Comparison of ENCODE assay signal across 10 mouse cellular contexts in genomic region chr8:70646775-70647174, GRCm38 (mm10). TPM values are rescaled to one million over a fixed set of nuclear protein-coding genes. Genes with fewer than 3 reads are reported as not detected.
DNase-seq lines count a peak whose midpoint lies in the region; ATAC-seq and TF ChIP-seq lines count a peak whose summit lies in the region.
"Had no signal": no experiment of that assay in that cellular context is flagged by ENCODE, and none has a peak within 500 bp of the region (broad histone marks: within the 10 kb centered on the region; RNA-seq: fewer than 3 reads in every experiment).

No protein-coding gene starts in this region.

- peaks cover 29% of the 10 kb centered on the region for H3K36me3 ChIP-seq in heart, embryonic 14.5 days (ENCODE audit: control insufficient read depth, insufficient read depth, low read length)
- H3K36me3 ChIP-seq in midbrain, embryonic 14.5 days (ENCODE audit: control insufficient read depth, insufficient read depth, low read length): peaks cover 18% of the 10 kb centered on the region
- H3K36me3 ChIP-seq in midbrain, postnatal 0 days (ENCODE audit: insufficient read depth, low read length): peaks cover 16% of the 10 kb centered on the region

- H3K27ac ChIP-seq in heart, embryonic 14.5 days (replicated peaks in 1 of 2; ENCODE audit: control insufficient read depth in 1 of 2, insufficient read depth in 1 of 2, low read depth in 2 of 2, low read length in 2 of 2): peak overlapping the region; percentile 1 to 89
- H3K27ac ChIP-seq in midbrain, embryonic 14.5 days (replicated peaks; ENCODE audit: low read depth, low read length): no peak overlapping the region
- H3K27ac ChIP-seq in midbrain, postnatal 0 days (ENCODE audit: low read depth, low read length): no peak overlapping the region
- H3K27ac ChIP-seq in brown adipose tissue, adult 24 weeks (replicated peaks; ENCODE audit: low read depth, low read length): peak overlapping the region; percentile 88

- peak overlapping the region; percentile 1; the same call in 1 of the 2 replicates for H3K9ac ChIP-seq in heart, embryonic 14.5 days (ENCODE audit: low read length)
- 0 out of 2 replicates have a peak overlapping the region, but pooled peaks have one; percentile 17 for H3K9ac ChIP-seq in midbrain, embryonic 14.5 days (replicated peaks; ENCODE audit: low read length)
- H3K9ac ChIP-seq in midbrain, postnatal 0 days (replicated peaks; ENCODE audit: low read length, poor library complexity, severe bottlenecking): no peak overlapping the region

- H3K4me3 ChIP-seq in heart, embryonic 14.5 days (ENCODE audit: control insufficient read depth in 1 of 2, insufficient read depth in 1 of 2, low read depth in 1 of 2, low read length in 2 of 2): no peak overlapping the region
- no peak overlapping the region for H3K4me3 ChIP-seq in midbrain, embryonic 14.5 days (replicated peaks; ENCODE audit: low read depth, low read length)
- no peak overlapping the region for H3K4me3 ChIP-seq in midbrain, postnatal 0 days (ENCODE audit: low read depth, low read length)
- no peak overlapping the region for H3K4me3 ChIP-seq in brown adipose tissue, adult 24 weeks (ENCODE audit: insufficient read depth, low read depth, low read length)

- no peak for DNase-seq in heart, postnatal 4 days
- no peak for DNase-seq in midbrain, embryonic 14.5 days
- DNase-seq in midbrain, postnatal 0 days (ENCODE audit: low spot score): no peak
- no peak for DNase-seq in embryo, embryonic 10.5 days (ENCODE audit: low spot score)
- no peak for DNase-seq in urinary bladder, postnatal 14 days (ENCODE audit: low spot score)
- DNase-seq: spleen, adult 18-20 months; thymus, adult 18-20 months had no signal

- peaks cover 40 to 50% of the 10 kb centered on the region in 2 experiments for H3K4me1 ChIP-seq in heart, embryonic 14.5 days (ENCODE audit: control insufficient read depth in 2 of 2, insufficient read depth in 2 of 2, low read length in 2 of 2)
- H3K4me1 ChIP-seq in midbrain, embryonic 14.5 days (ENCODE audit: control insufficient read depth, insufficient read depth, low read length): 0 out of 2 replicates have a peak, but pooled peaks cover 14% of the 10 kb centered on the region
- H3K4me1 ChIP-seq in midbrain, postnatal 0 days (ENCODE audit: insufficient read depth, low read length): no peaks in the 10 kb centered on the region
- H3K4me1 ChIP-seq in brown adipose tissue, adult 24 weeks (ENCODE audit: control insufficient read depth, insufficient read depth, insufficient read length, low read length): peaks cover 40% of the 10 kb centered on the region

- no peak for ATAC-seq in heart, embryonic 14.5 days (ENCODE audit: insufficient number of reproducible peaks, insufficient read depth, low FRiP score, low read depth)
- no peak for ATAC-seq in midbrain, embryonic 14.5 days (ENCODE audit: low FRiP score, low TSS enrichment)
- ATAC-seq in midbrain, postnatal 0 days (ENCODE audit: low FRiP score): no peak

- TF ChIP-seq CTCF in midbrain, postnatal 0 days (IDR thresholded peaks at IDR 0.05): no peak

- H3K4me2 ChIP-seq in heart, embryonic 14.5 days (ENCODE audit: low read length): no peak overlapping the region
- no peak overlapping the region for H3K4me2 ChIP-seq in midbrain, embryonic 14.5 days (ENCODE audit: low read length)
- H3K4me2 ChIP-seq in midbrain, postnatal 0 days (ENCODE audit: low read depth, low read length, poor library complexity, severe bottlenecking): no peak overlapping the region

- no peaks in the 10 kb centered on the region for H3K9me3 ChIP-seq in heart, embryonic 14.5 days (ENCODE audit: control insufficient read depth, low read length)
- no peaks in the 10 kb centered on the region for H3K9me3 ChIP-seq in midbrain, embryonic 14.5 days (ENCODE audit: control insufficient read depth, low read length)
- no peaks in the 10 kb centered on the region for H3K9me3 ChIP-seq in midbrain, postnatal 0 days (ENCODE audit: low read length)

- no peaks in the 10 kb centered on the region for H3K27me3 ChIP-seq in heart, embryonic 14.5 days (ENCODE audit: control insufficient read depth, insufficient read depth, low read length)
- H3K27me3 ChIP-seq in midbrain, embryonic 14.5 days (ENCODE audit: control insufficient read depth, insufficient read depth, low read length): no peaks in the 10 kb centered on the region
- H3K27me3 ChIP-seq in midbrain, postnatal 0 days (ENCODE audit: insufficient read depth, low read length): no peaks in the 10 kb centered on the region

RNA-seq across cellular contexts. Expression of gene Pgpep1, which starts 13.4 kb away (rescaled TPM):
- polyA plus RNA-seq in heart, embryonic 14.5 days (2014; fragmentation: Nextera tagmentation; extraction: Ambion mirVana): 39.7 and 46.6 TPM in 2 replicates
- total RNA-seq in heart, postnatal 4 days (2021): 10 to 100 TPM; 32.2 to 38.4 TPM
- polyA plus RNA-seq in midbrain, embryonic 14.5 days (2014; fragmentation: Nextera tagmentation; extraction: Ambion mirVana): 86.9 and 95.8 TPM in 2 replicates
- 40.2 and 60.6 TPM in 2 replicates for total RNA-seq in midbrain, postnatal 0 days (2014; rRNA removed)
- polyA plus RNA-seq in midbrain, postnatal 0 days (2015; fragmentation: Nextera tagmentation; extraction: Ambion mirVana): 37.6 and 50.6 TPM in 2 replicates
- 31.0 and 37.7 TPM in 2 replicates for polyA plus RNA-seq in brown adipose tissue, adult 24 weeks (2012; ENCODE audit: insufficient read depth, insufficient read length, missing spikeins)

RNA-seq across cellular contexts. Expression of gene Gdf15, which starts 14.5 kb away (rescaled TPM):
- polyA plus RNA-seq in heart, embryonic 14.5 days (2014; fragmentation: Nextera tagmentation; extraction: Ambion mirVana): 1.1 TPM in 2 replicates
- total RNA-seq in heart, postnatal 4 days (2021): 1 to 10 TPM; 2.7 to 3.5 TPM
- 0.16 and 0.20 TPM in 2 replicates for polyA plus RNA-seq in midbrain, embryonic 14.5 days (2014; fragmentation: Nextera tagmentation; extraction: Ambion mirVana)
- total RNA-seq in midbrain, postnatal 0 days (2014; rRNA removed): 0.22 and 1.8 TPM in 2 replicates
- polyA plus RNA-seq in midbrain, postnatal 0 days (2015; fragmentation: Nextera tagmentation; extraction: Ambion mirVana): 0.26 and 0.32 TPM in 2 replicates
- polyA plus RNA-seq in brown adipose tissue, adult 24 weeks (2012; ENCODE audit: insufficient read depth, insufficient read length, missing spikeins): 1.7 TPM in 2 replicates
- total RNA-seq: left cerebral cortex, postnatal 10 days had no signal

RNA-seq across cellular contexts. Expression of gene Lsm4, which starts 26.3 kb away (rescaled TPM):
- polyA plus RNA-seq in heart, embryonic 14.5 days (2014; fragmentation: Nextera tagmentation; extraction: Ambion mirVana): 316 and 334 TPM in 2 replicates
- total RNA-seq in heart, postnatal 4 days (2021): 100 to 1,000 TPM; 107 to 120 TPM
- 175 and 201 TPM in 2 replicates for polyA plus RNA-seq in midbrain, embryonic 14.5 days (2014; fragmentation: Nextera tagmentation; extraction: Ambion mirVana)
- total RNA-seq in midbrain, postnatal 0 days (2014; rRNA removed): 140 and 312 TPM in 2 replicates
- polyA plus RNA-seq in midbrain, postnatal 0 days (2015; fragmentation: Nextera tagmentation; extraction: Ambion mirVana): 157 and 169 TPM in 2 replicates
- 89.4 and 121 TPM in 2 replicates for polyA plus RNA-seq in brown adipose tissue, adult 24 weeks (2012; ENCODE audit: insufficient read depth, insufficient read length, missing spikeins)

RNA-seq across cellular contexts. Expression of gene Lrrc25, which starts 30.8 kb away (rescaled TPM):
- polyA plus RNA-seq in heart, embryonic 14.5 days (2014; fragmentation: Nextera tagmentation; extraction: Ambion mirVana): 1.3 and 3.2 TPM in 2 replicates
- 1 to 10 TPM; 1.1 to 1.5 TPM for total RNA-seq in heart, postnatal 4 days (2021)
- 0.34 and 1.1 TPM in 2 replicates for polyA plus RNA-seq in midbrain, embryonic 14.5 days (2014; fragmentation: Nextera tagmentation; extraction: Ambion mirVana)
- 1.8 and 2.2 TPM in 2 replicates for total RNA-seq in midbrain, postnatal 0 days (2014; rRNA removed)
- polyA plus RNA-seq in midbrain, postnatal 0 days (2015; fragmentation: Nextera tagmentation; extraction: Ambion mirVana): 0.74 and 1.4 TPM in 2 replicates
- polyA plus RNA-seq in brown adipose tissue, adult 24 weeks (2012; ENCODE audit: insufficient read depth, insufficient read length, missing spikeins): 2.0 TPM in 2 replicates

RNA-seq across cellular contexts. Expression of gene Ssbp4, which starts 38.1 kb away (rescaled TPM):
- 83.7 and 85.8 TPM in 2 replicates for polyA plus RNA-seq in heart, embryonic 14.5 days (2014; fragmentation: Nextera tagmentation; extraction: Ambion mirVana)
- 10 to 100 TPM; 73.8 to 78.5 TPM for total RNA-seq in heart, postnatal 4 days (2021)
- 172 and 213 TPM in 2 replicates for polyA plus RNA-seq in midbrain, embryonic 14.5 days (2014; fragmentation: Nextera tagmentation; extraction: Ambion mirVana)
- 279 and 392 TPM in 2 replicates for total RNA-seq in midbrain, postnatal 0 days (2014; rRNA removed)
- polyA plus RNA-seq in midbrain, postnatal 0 days (2015; fragmentation: Nextera tagmentation; extraction: Ambion mirVana): 230 and 247 TPM in 2 replicates
- 29.6 and 45.0 TPM in 2 replicates for polyA plus RNA-seq in brown adipose tissue, adult 24 weeks (2012; ENCODE audit: insufficient read depth, insufficient read length, missing spikeins)

Comparison
In these comparisons a context has a peak if more than half of its experiments do, and no peak if none do; other contexts are left out.
1. H3K27ac ChIP-seq: peak in heart, embryonic 14.5 days (2 of 2) and brown adipose tissue, adult 24 weeks (single experiment); none in midbrain, embryonic 14.5 days (single experiment) and midbrain, postnatal 0 days (single experiment).